In the genomic region with DNA sequence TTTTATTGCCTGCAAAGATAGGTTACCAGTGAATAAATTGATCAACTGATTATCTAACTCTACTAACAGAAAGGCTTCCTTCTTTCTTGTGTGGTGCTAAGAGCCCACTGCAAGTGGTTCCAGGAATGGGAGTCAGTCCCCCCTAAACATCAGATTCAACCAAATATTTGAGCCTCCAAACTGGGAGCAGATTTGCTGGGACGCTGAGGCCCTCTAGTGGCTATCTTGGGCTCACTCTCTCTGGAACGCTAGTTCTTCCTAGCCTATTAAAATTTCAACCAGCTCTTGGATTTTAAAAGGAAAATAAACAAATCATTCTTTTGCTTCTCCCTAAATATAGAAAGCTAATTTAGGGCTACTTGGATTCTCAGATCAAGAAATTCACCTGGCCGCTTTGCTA, we compare ENCODE assay signal across 8 mouse cellular contexts.
DNase-seq lines count a peak whose midpoint lies in the region; ATAC-seq and TF ChIP-seq lines count a peak whose summit lies in the region.

No protein-coding gene starts in this region.

- H3K9me3 ChIP-seq in hindbrain, embryonic 10.5 days, result no peaks in the 10 kb centered on the region
- H3K9me3 ChIP-seq in hindbrain, embryonic 12.5 days (replicated peaks), result no peaks in the 10 kb centered on the region
- no peaks in the 10 kb centered on the region for H3K9me3 ChIP-seq in ES-E14 (ENCODE audit: control insufficient read depth, insufficient read depth, low read depth, low read length)
- H3K9me3 ChIP-seq in forebrain, postnatal 0 days (ENCODE audit: low read length), result no peaks in the 10 kb centered on the region
- no peaks in the 10 kb centered on the region for H3K9me3 ChIP-seq in neural tube, embryonic 13.5 days

- H3K27me3 ChIP-seq in hindbrain, embryonic 10.5 days (ENCODE audit: insufficient read depth, poor library complexity, severe bottlenecking), result no peaks in the 10 kb centered on the region
- no peaks in the 10 kb centered on the region for H3K27me3 ChIP-seq in hindbrain, embryonic 12.5 days
- no peaks in the 10 kb centered on the region for H3K27me3 ChIP-seq in forebrain, postnatal 0 days (ENCODE audit: insufficient read depth, low read length)
- H3K27me3 ChIP-seq in neural tube, embryonic 13.5 days, result no peaks in the 10 kb centered on the region

- H3K4me3 ChIP-seq in hindbrain, embryonic 10.5 days, result no peak overlapping the region
- no peak overlapping the region for H3K4me3 ChIP-seq in hindbrain, embryonic 12.5 days
- no peak overlapping the region for H3K4me3 ChIP-seq in ES-E14 (ENCODE audit: insufficient read depth in 1 of 2, low read depth in 1 of 2, low read length in 2 of 2, poor library complexity in 1 of 2, severe bottlenecking in 1 of 2)
- no peak overlapping the region for H3K4me3 ChIP-seq in forebrain, postnatal 0 days (ENCODE audit: low read depth, low read length)
- H3K4me3 ChIP-seq in neural tube, embryonic 13.5 days, result no peak overlapping the region

- no peak for ATAC-seq in hindbrain, embryonic 12.5 days (ENCODE audit: low FRiP score)
- ATAC-seq in forebrain, postnatal 0 days, result peak; percentile 73; the same call in 1 of the 2 replicates
- 0 out of 2 replicates have a peak, but pooled peaks have one; percentile 32 for ATAC-seq in neural tube, embryonic 13.5 days (ENCODE audit: low read depth)

- no peaks in the 10 kb centered on the region for H3K36me3 ChIP-seq in hindbrain, embryonic 10.5 days
- no peaks in the 10 kb centered on the region for H3K36me3 ChIP-seq in hindbrain, embryonic 12.5 days
- no peaks in the 10 kb centered on the region for H3K36me3 ChIP-seq in ES-E14 (ENCODE audit: control insufficient read depth, insufficient read depth, low read length, poor library complexity, severe bottlenecking)
- no peaks in the 10 kb centered on the region for H3K36me3 ChIP-seq in forebrain, postnatal 0 days (ENCODE audit: insufficient read depth)
- H3K36me3 ChIP-seq in neural tube, embryonic 13.5 days, result no peaks in the 10 kb centered on the region

- H3K4me1 ChIP-seq in hindbrain, embryonic 10.5 days (replicated peaks), result no peaks in the 10 kb centered on the region
- no peaks in the 10 kb centered on the region for H3K4me1 ChIP-seq in hindbrain, embryonic 12.5 days
- no peaks in the 10 kb centered on the region for H3K4me1 ChIP-seq in ES-E14 (ENCODE audit: control insufficient read depth in 2 of 2, insufficient read depth in 2 of 2, low read length in 2 of 2, poor library complexity in 1 of 2)
- peaks cover 3% of the 10 kb centered on the region; the same call in 1 of the 2 replicates for H3K4me1 ChIP-seq in forebrain, postnatal 0 days (ENCODE audit: insufficient read depth)
- peaks cover 8% of the 10 kb centered on the region; the same call in 1 of the 2 replicates for H3K4me1 ChIP-seq in neural tube, embryonic 13.5 days (replicated peaks)

- no peak overlapping the region for H3K9ac ChIP-seq in hindbrain, embryonic 12.5 days
- H3K9ac ChIP-seq in ES-E14 (ENCODE audit: insufficient read depth, low read depth, low read length, poor library complexity, severe bottlenecking), result no peak overlapping the region
- no peak overlapping the region for H3K9ac ChIP-seq in forebrain, postnatal 0 days
- H3K9ac ChIP-seq in neural tube, embryonic 13.5 days, result no peak overlapping the region

- peak; percentile 47 for DNase-seq in hindbrain, embryonic 10.5 days (ENCODE audit: low spot score)
- DNase-seq in ES-E14 (ENCODE audit: low read depth, low spot score), result peak; percentile 9
- peak; percentile 70 for DNase-seq in cerebellum, adult 8-10 months
- peak; percentile 75 for DNase-seq in forebrain, postnatal 0 days
- DNase-seq in left cerebral cortex, adult 18-20 months (ENCODE audit: low spot score in 2 of 2), result peak; percentile 67 to 75
- no peak for DNase-seq in yolk sac, embryonic 10.5 days (ENCODE audit: low spot score)

- no peak overlapping the region for H3K27ac ChIP-seq in hindbrain, embryonic 10.5 days
- no peak overlapping the region for H3K27ac ChIP-seq in hindbrain, embryonic 12.5 days
- no peak overlapping the region for H3K27ac ChIP-seq in ES-E14 (ENCODE audit: insufficient read depth, low read depth, low read length, poor library complexity, severe bottlenecking)
- H3K27ac ChIP-seq in forebrain, postnatal 0 days (ENCODE audit: low read depth, low read length), result no peak overlapping the region
- H3K27ac ChIP-seq in neural tube, embryonic 13.5 days (replicated peaks), result no peak overlapping the region

- peak; percentile 76 for TF ChIP-seq CTCF in forebrain, postnatal 0 days (IDR thresholded peaks at IDR 0.05; ENCODE audit: low read depth)

- in situ Hi-C loops in ES-E14 (cut with MboI; ENCODE audit: low sequenced_read_pairs in 2 of 2, unreplicated experiment in 2 of 2), result loop anchor here in 1 of 2 experiments (25.0 kb wide), 1 partner anchor 434 kb away; no protein-coding TSS in a partner anchor

- WGBS in hindbrain, embryonic 10.5 days, result 32% methylated on average over 3 of the region's 3 CpGs
- WGBS in hindbrain, embryonic 12.5 days, result 23% methylated on average over 3 of the region's 3 CpGs
- 27% methylated on average over 3 of the region's 3 CpGs for WGBS in forebrain, postnatal 0 days
- WGBS in neural tube, embryonic 13.5 days, result 33% methylated on average over 3 of the region's 3 CpGs

- no peak overlapping the region for H3K4me2 ChIP-seq in hindbrain, embryonic 12.5 days (replicated peaks)
- no peak overlapping the region for H3K4me2 ChIP-seq in forebrain, postnatal 0 days (ENCODE audit: low read depth)
- no peak overlapping the region for H3K4me2 ChIP-seq in neural tube, embryonic 13.5 days

TF ChIP-seq in ES-E14, 5 proteins besides CTCF, POLR2A, EP300 and RAD21:
- TF ChIP-seq MAFK (IDR thresholded peaks at IDR 0.05; ENCODE audit: insufficient read depth, low read depth, low read length), result no peak
- TF ChIP-seq ZC3H11A (IDR thresholded peaks at IDR 0.05; ENCODE audit: borderline replicate concordance, low read depth, low read length), result peak; percentile 51; the same call in 1 of the 2 replicates
